Mouse (Mus musculus) midbrain, postnatal 0 days (tissue): ENCODE results near the gene Sfi1. TPM values are rescaled to one million over a fixed set of nuclear protein-coding genes. Genes with fewer than 3 reads are reported as not detected.

ENCODE experiments used
- ATAC-seq: fragments of 200-750 bp; cut with Nextera tagmentation; 2 replicates; pipeline ENCODE4 v1.8.0; 2017; ENCODE audit warnings: moderate number of reproducible peaks, mild to moderate bottlenecking, moderate TSS enrichment, moderate library complexity; ENCODE audit not compliant: low FRiP score
- DNase-seq: peaks from one replicate; pipeline ENCODE4 v3.0.0-alpha.2; 2015; ENCODE audit warnings: low spot score
- H3K27ac ChIP-seq: fragments of 300-500 bp; sonication (generic); 2 replicates; pipeline ENCODE4 v1.5.1; 2014; ENCODE audit warnings: low read depth, mild to moderate bottlenecking, low read length, mixed read lengths
- H3K27me3 ChIP-seq: fragments of 300-500 bp; sonication (generic); 2 replicates; pipeline ENCODE4 v1.6.1; 2014; ENCODE audit warnings: low read length, control low read depth, mixed read lengths; ENCODE audit not compliant: insufficient read depth
- H3K36me3 ChIP-seq: fragments of 300-500 bp; sonication (generic); 2 replicates; pipeline ENCODE4 v1.6.1; 2014; ENCODE audit warnings: low read length, control low read depth, mixed read lengths; ENCODE audit not compliant: insufficient read depth
- H3K4me1 ChIP-seq: fragments of 300-500 bp; sonication (generic); 2 replicates; pipeline ENCODE4 v1.6.1; 2014; ENCODE audit warnings: mild to moderate bottlenecking, control low read depth, antibody characterized with exemption, low read length, mixed read lengths; ENCODE audit not compliant: insufficient read depth
- H3K4me2 ChIP-seq: fragments of 300-500 bp; sonication (generic); 2 replicates; pipeline ENCODE4 v1.6.1; 2014; ENCODE audit warnings: low read depth, mild to moderate bottlenecking, low read length, mixed read lengths; ENCODE audit not compliant: poor library complexity, severe bottlenecking
- H3K4me3 ChIP-seq: fragments of 300-500 bp; sonication (generic); 2 replicates; pipeline ENCODE4 v1.5.1; 2014; ENCODE audit warnings: low read depth, mild to moderate bottlenecking, low read length, moderate library complexity
- H3K9ac ChIP-seq: fragments of 300-500 bp; sonication (generic); replicated peaks from 2 replicates; pipeline ENCODE4 v1.6.1; 2014; ENCODE audit warnings: mild to moderate bottlenecking, low read length, moderate library complexity, mixed read lengths; ENCODE audit not compliant: poor library complexity, severe bottlenecking
- H3K9me3 ChIP-seq: fragments of 300-500 bp; sonication (generic); 2 replicates; pipeline ENCODE4 v1.6.1; 2016; ENCODE audit warnings: low read length, control low read depth
- CTCF ChIP-seq: IDR thresholded peaks from 2 replicates; pipeline ENCODE4 v1.5.1; 2016; ENCODE audit warnings: antibody characterized with exemption, mild to moderate bottlenecking
- WGBS: fragments of 180-500 bp; shearing (Covaris S2); extraction: QIAGEN DNeasy Blood & Tissue Kit; methylation state at CpG from one replicate; pipeline ENCODE4 v1.1.7; 2014; 5-methylcytosine and 5-hydroxymethylcytosine counted together
- polyA plus RNA-seq: library from polyadenylated mRNA; unstranded; fragments of >200 nt; fragmentation: Nextera tagmentation; extraction: Ambion mirVana; gene quantifications from 2 replicates; pipeline ENCODE4 v1.2.1, GENCODE M21; 2015
- total RNA-seq: library from RNA; depleted of rRNA; stranded (reverse); fragments of >200 nt; gene quantifications from 2 replicates; pipeline ENCODE4 v1.2.3, GENCODE M21; 2014

The Sfi1 gene
- total and polyA plus RNA-seq, 2 experiments from 2014 or later: 11.3 to 17.6 TPM

DNA sequence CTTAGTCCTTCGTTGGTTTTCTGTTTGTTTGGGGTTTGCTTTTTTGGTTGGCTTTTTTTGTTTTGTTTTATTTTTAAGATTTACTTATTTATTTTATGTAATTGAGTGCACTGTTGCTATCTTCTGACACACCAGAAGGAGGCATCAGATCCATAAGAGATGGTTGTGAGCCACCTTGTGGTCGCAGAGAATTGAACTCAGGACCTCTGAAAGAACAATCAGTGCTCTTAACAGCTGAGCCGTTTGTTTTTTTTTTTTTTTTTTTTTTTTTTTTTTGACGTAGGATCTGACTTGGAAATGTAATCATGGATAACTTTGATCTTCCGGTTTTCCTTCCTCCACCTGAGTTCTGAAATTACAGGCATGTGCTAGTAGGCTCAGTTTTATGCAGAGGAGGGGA, 29.8 kb upstream of the Sfi1 start:
- H3K27ac ChIP-seq: no peak overlapping the region
- H3K4me1 ChIP-seq: no peaks in the 10 kb centered on the region
- no peak for DNase-seq
- H3K4me3 ChIP-seq: no peak overlapping the region
- ATAC-seq: no peak
- no peaks in the 10 kb centered on the region for H3K9me3 ChIP-seq
- no peak overlapping the region for H3K4me2 ChIP-seq
- no peak overlapping the region for H3K9ac ChIP-seq
- peak; percentile 36 for TF ChIP-seq CTCF
- WGBS: 81% methylated on average over 5 of the region's 5 CpGs
- no peaks in the 10 kb centered on the region for H3K27me3 ChIP-seq
- peaks cover 46% of the 10 kb centered on the region for H3K36me3 ChIP-seq

DNA sequence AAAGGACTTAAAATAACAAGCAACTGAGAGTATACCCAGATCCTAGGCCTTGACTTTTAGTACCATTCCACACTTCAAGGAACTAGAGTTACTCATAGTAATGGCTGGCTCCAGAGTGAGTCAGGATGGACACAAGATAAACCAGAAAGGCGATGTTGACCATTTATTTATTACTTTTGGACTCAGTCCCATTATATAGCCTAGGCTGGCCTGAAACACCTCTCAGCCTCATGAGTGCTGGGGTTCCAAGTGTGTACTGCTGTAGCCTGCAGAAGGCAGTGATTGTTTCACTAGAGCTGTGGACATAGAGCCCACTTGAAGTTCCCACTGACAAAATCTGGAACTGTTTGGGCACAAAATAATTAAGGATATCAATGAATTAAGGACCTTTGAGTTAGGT, 19.3 kb upstream of the Sfi1 start:
- H3K36me3 ChIP-seq: peaks cover 14% of the 10 kb centered on the region
- no peaks in the 10 kb centered on the region for H3K4me1 ChIP-seq
- no peak overlapping the region for H3K9ac ChIP-seq
- ATAC-seq (no peak), DNase-seq (no peak)
- no peak overlapping the region for H3K4me3 ChIP-seq
- no peak for TF ChIP-seq CTCF
- 93% methylated on average over 1 of the region's 1 CpGs for WGBS
- no peaks in the 10 kb centered on the region for H3K9me3 ChIP-seq
- no peaks in the 10 kb centered on the region for H3K27me3 ChIP-seq
- H3K27ac ChIP-seq: no peak overlapping the region
- no peak overlapping the region for H3K4me2 ChIP-seq

DNA sequence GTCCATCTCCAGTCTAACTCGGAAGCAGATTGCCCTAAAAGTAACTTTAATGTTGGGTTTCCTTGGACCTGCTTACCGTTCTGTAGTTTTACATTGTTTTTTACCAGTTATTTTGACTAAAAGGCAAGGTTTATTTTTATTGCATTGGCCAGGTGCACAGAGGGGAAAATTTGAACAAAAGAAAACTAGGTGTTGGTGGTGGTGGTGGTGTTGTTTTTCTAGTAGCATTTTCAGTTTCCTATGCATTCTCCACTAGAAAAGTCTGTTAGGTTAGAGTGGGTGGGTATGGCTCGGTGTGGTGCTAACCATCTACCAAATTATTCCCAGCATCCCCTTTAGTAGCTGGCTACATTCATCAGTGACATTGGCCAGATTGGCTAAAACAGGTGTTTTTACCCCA, 13.5 kb upstream of the Sfi1 start:
- TF ChIP-seq CTCF: no peak
- no peaks in the 10 kb centered on the region for H3K27me3 ChIP-seq
- H3K4me3 ChIP-seq: no peak overlapping the region
- no peaks in the 10 kb centered on the region for H3K9me3 ChIP-seq
- H3K36me3 ChIP-seq: peaks cover 9% of the 10 kb centered on the region; the same call in 1 of the 2 replicates
- no peak overlapping the region for H3K9ac ChIP-seq
- no peak for DNase-seq
- no peak for ATAC-seq
- no peaks in the 10 kb centered on the region for H3K4me1 ChIP-seq
- H3K27ac ChIP-seq: no peak overlapping the region
- WGBS: 92% methylated on average over 3 of the region's 3 CpGs
- H3K4me2 ChIP-seq: no peak overlapping the region

DNA sequence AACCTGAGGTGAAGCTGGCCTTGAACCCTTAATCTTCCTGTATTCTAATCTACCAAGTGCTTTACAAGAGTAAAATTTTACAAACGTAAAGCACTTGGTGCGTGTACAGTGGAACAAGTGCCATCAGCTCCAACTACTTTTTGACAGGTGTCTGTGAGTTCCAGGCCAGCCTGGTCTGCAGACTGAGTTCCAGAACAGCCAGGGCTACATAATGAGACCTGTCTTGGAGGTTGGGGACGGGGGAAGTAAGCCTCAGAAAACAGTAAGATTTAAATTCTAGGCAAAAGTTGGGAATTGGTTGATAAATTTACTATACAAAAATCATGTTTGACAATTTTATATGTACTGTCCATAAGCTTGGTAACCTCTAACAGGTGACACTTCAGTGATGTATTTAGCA, 11.9 kb upstream of the Sfi1 start:
- Histone ChIP-seq H3K9ac (no peak overlapping the region), H3K27ac (no peak overlapping the region), H3K27me3 (no peaks in the 10 kb centered on the region), H3K4me2 (no peak overlapping the region), H3K4me3 (no peak overlapping the region), H3K9me3 (no peaks in the 10 kb centered on the region), H3K36me3 (peaks cover 9% of the 10 kb centered on the region; the same call in 1 of the 2 replicates), H3K4me1 (no peaks in the 10 kb centered on the region)
- no peak for ATAC-seq
- no peak for TF ChIP-seq CTCF
- WGBS: 98% methylated on average over 3 of the region's 3 CpGs
- no peak for DNase-seq

DNA sequence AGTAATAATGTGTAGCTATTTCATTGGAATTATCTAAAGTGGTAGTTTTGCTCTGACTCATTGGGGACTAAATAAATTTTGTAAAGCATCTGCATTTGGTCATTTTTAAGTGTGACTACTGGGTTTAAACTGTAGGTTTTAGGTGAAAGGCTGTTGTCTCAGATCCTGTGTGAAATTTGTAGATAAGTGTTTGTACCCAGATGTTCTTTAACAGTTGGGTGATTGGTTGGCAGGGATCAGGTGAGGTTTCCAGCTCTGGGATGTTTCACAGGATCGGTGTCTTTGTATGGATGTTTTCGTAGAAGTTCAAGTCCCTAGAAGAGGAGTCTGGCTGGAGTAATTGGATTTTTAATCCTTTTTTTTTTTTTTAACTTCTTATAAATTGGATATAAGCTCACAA, 10.5 kb upstream of the Sfi1 start:
- Histone ChIP-seq H3K36me3 (peaks cover 9% of the 10 kb centered on the region; the same call in 1 of the 2 replicates), H3K27ac (no peak overlapping the region), H3K4me1 (no peaks in the 10 kb centered on the region), H3K9ac (no peak overlapping the region), H3K9me3 (no peaks in the 10 kb centered on the region), H3K27me3 (no peaks in the 10 kb centered on the region), H3K4me3 (no peak overlapping the region), H3K4me2 (no peak overlapping the region)
- TF ChIP-seq CTCF: no peak
- WGBS: 82% methylated on average over 2 of the region's 2 CpGs
- ATAC-seq: no peak
- no peak for DNase-seq

DNA sequence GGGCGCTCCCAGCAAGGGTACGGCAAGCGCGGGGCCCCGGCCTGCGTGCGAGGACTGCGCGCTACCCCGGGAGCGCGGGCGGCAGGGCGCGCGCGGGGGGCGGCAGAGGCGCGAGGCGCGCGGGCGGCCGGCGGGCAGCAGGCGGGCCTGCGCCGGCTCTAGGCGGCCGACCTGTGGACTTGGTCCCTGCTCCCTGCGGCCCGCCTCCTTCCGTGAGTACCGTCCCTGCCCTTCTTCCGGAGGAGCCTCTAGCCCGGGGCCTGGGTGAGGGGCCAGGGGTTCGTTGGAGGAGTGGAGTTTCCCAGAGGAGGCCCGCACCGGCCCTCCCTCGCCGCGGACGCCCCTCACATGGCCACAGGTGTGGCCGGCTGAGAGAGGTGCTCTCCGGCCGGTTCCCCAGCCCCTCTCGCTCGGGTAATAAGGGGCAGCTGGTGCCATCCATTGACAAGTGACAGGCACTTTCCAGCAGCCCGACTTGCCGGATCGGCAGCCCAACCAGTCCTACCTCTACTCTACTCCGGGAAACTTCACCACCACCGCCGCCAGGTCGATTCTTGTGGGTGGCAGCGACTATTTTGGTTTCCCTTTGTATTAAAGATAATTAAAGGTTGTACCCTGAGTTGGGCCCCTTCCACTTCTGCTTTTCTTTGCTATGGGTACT, 9.6 kb upstream of the Sfi1 start:
- Histone ChIP-seq H3K36me3 (peaks cover 9% of the 10 kb centered on the region; the same call in 1 of the 2 replicates), H3K27ac (peak overlapping the region; percentile 4), H3K4me1 (no peaks in the 10 kb centered on the region), H3K4me3 (peak overlapping the region; percentile 33), H3K9ac (peak overlapping the region; percentile 29), H3K27me3 (no peaks in the 10 kb centered on the region), H3K9me3 (no peaks in the 10 kb centered on the region), H3K4me2 (peak overlapping the region; percentile 31)
- 1% methylated on average over 27 of the region's 57 CpGs for WGBS
- ATAC-seq: peak; percentile 8; the same call in 1 of the 2 replicates
- DNase-seq: peak; percentile 7
- no peak for TF ChIP-seq CTCF
